Mouse (Mus musculus) liver, postnatal 0 days (tissue): ENCODE measurements around the gene Pcca.

Experiments used
- CTCF ChIP-seq: sonication (generic); IDR thresholded peaks from 2 replicates; pipeline ENCODE4 v1.5.1; 2016; ENCODE audit warnings: antibody characterized with exemption, low read depth
- EP300 ChIP-seq: IDR thresholded peaks from 2 replicates; pipeline ENCODE4 v1.6.1; 2016; ENCODE audit warnings: antibody characterized with exemption, low read depth, mild to moderate bottlenecking

GRCm38 (mm10) chr14:122636601-122637000 is 102.5 kb downstream of the Pcca start:
- TF ChIP-seq CTCF (no peak), EP300 (no peak)
